Mouse (Mus musculus) liver, adult 2 months (tissue): ENCODE data around the gene Srgap3.

Source experiments
- CTCF ChIP-seq: fragments of 200-500 bp; IDR thresholded peaks from 2 replicates; pipeline ENCODE4 v1.5.1; 2011; ENCODE audit warnings: low read depth, low read length, control low read depth
- POLR2A ChIP-seq: fragments of 200-500 bp; IDR thresholded peaks from 2 replicates; pipeline ENCODE4 v1.6.1; 2011; ENCODE audit warnings: low read length, control low read depth; ENCODE audit not compliant: insufficient read depth; ENCODE audit errors: extremely low read depth

DNA sequence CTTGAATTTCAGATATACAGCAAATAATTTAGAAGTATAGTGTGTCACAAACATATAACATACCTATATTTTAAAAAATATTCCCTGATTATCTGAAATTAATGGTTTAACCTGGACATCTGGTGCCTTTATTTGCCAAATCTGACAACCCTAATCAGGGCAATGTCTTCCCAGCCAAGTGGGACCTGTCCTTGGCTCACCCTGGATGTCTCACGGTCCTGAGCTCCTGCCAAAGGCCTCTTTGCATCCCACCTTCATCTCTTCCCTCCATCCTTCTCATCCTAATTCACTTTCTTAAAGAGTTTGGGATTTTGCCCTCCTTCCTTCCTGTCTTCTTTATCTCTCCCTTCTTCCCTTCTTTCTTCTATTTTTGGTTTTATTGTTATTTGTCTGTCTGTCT, 248.0 kb downstream of the Srgap3 start:
- TF ChIP-seq CTCF (no peak), POLR2A (no peak)
